Mouse (Mus musculus): ENCODE data around the gene Stx5a. TPM values are rescaled to one million over a fixed set of nuclear protein-coding genes. Genes with fewer than 3 reads are reported as not detected.
A peak's percentile ranks its signal among the peaks of the same experiment; 100 is the strongest.

Stx5a gene
- polyA plus RNA-seq, 1 experiment from 2014 or later, result 118 TPM

GRCm38 (mm10) chr19:8790171-8790570, 49.0 kb downstream of the Stx5a start:
- 83% methylated on average over 7 of the region's 7 CpGs for WGBS
- H3K4me3 ChIP-seq, result no peak overlapping the region
- H3K27me3 ChIP-seq, result no peaks in the 10 kb centered on the region
- peaks cover 12% of the 10 kb centered on the region for H3K4me1 ChIP-seq
- H3K4me2 ChIP-seq, result no peak overlapping the region
- H3K36me3 ChIP-seq (ENCODE audit: poor library complexity, severe bottlenecking), result peaks cover 38% of the 10 kb centered on the region
- no peak overlapping the region for H3K9ac ChIP-seq
- no peak overlapping the region for H3K27ac ChIP-seq
- H3K9me3 ChIP-seq (replicated peaks), result no peaks in the 10 kb centered on the region
- ATAC-seq, result no peak

- Histone ChIP-seq H3K9ac (peak within 1 kb of the TSS; percentile 77), H3K27ac (0 out of 2 replicates have a peak within 1 kb of the TSS, but pooled peaks have one; percentile 12), H3K36me3 (ENCODE audit: poor library complexity, severe bottlenecking) (peaks cover 32% of the 10 kb centered on the region), H3K4me2 (peak within 1 kb of the TSS; percentile 88), H3K4me1 (peaks cover 22% of the 10 kb centered on the region), H3K27me3 (peaks cover 4% of the 10 kb centered on the region; the same call in 1 of the 2 replicates), H3K9me3 (replicated peaks) (no peaks in the 10 kb centered on the region), H3K4me3 (peak within 1 kb of the TSS; percentile 62)
- ATAC-seq, result peak; percentile 72
- 2% methylated on average over 25 of the region's 25 CpGs for WGBS
Observed at GRCm38 (mm10) chr19:8798264-8798946, 57.2 kb downstream of the Stx5a start, which contains the start of gene Polr2g. Gene Polr2g (minus strand): TSS chr19:8798577.

GRCm38 (mm10) chr19:8798947-8799315, 57.7 kb downstream of the Stx5a start:
- H3K27me3 ChIP-seq, result peaks cover 4% of the 10 kb centered on the region; the same call in 1 of the 2 replicates
- no peak overlapping the region for H3K9ac ChIP-seq
- H3K36me3 ChIP-seq (ENCODE audit: poor library complexity, severe bottlenecking), result peaks cover 32% of the 10 kb centered on the region
- H3K4me2 ChIP-seq, result peak overlapping the region; percentile 88; the same call in 1 of the 2 replicates
- peaks cover 22% of the 10 kb centered on the region for H3K4me1 ChIP-seq
- no peaks in the 10 kb centered on the region for H3K9me3 ChIP-seq (replicated peaks)
- no peak for ATAC-seq
- H3K27ac ChIP-seq, result no peak overlapping the region
- H3K4me3 ChIP-seq, result peak overlapping the region; percentile 62; the same call in 1 of the 2 replicates

GRCm38 (mm10) chr19:8802130-8802821, 61.1 kb downstream of the Stx5a start, which contains the start of gene Zbtb3:
Gene Zbtb3 (plus strand): TSS chr19:8802555.
- peak; percentile 98 for ATAC-seq
- H3K9me3 ChIP-seq (replicated peaks), result no peaks in the 10 kb centered on the region

GRCm38 (mm10) chr19:8803204-8803780, 62.1 kb downstream of the Stx5a start:
- Histone ChIP-seq H3K27ac (peak overlapping the region; percentile 94), H3K36me3 (ENCODE audit: poor library complexity, severe bottlenecking) (peaks cover 51% of the 10 kb centered on the region), H3K9me3 (replicated peaks) (no peaks in the 10 kb centered on the region), H3K4me3 (peak overlapping the region; percentile 63; the same call in 1 of the 2 replicates), H3K4me1 (peaks cover 12% of the 10 kb centered on the region), H3K4me2 (peak overlapping the region; percentile 69), H3K9ac (peak overlapping the region; percentile 34; the same call in 1 of the 2 replicates), H3K27me3 (peaks cover 4% of the 10 kb centered on the region; the same call in 1 of the 2 replicates)
- no peak for ATAC-seq
- WGBS, result 91% methylated on average over 9 of the region's 9 CpGs

More at GRCm38 (mm10) chr19:8802130-8802821, 61.1 kb downstream of the Stx5a start, which contains the start of gene Zbtb3:
- Histone ChIP-seq H3K4me1 (peaks cover 19% of the 10 kb centered on the region), H3K27me3 (peaks cover 4% of the 10 kb centered on the region; the same call in 1 of the 2 replicates), H3K36me3 (ENCODE audit: poor library complexity, severe bottlenecking) (peaks cover 40% of the 10 kb centered on the region), H3K27ac (peak within 1 kb of the TSS; percentile 94), H3K4me3 (peak within 1 kb of the TSS; percentile 63), H3K4me2 (peak within 1 kb of the TSS; percentile 69), H3K9ac (peak within 1 kb of the TSS; percentile 61)
- under 1% methylated on average over 30 of the region's 30 CpGs for WGBS

- 94% methylated on average over 11 of the region's 11 CpGs for WGBS
- H3K4me2 ChIP-seq, result no peak overlapping the region
- no peaks in the 10 kb centered on the region for H3K9me3 ChIP-seq (replicated peaks)
- H3K27ac ChIP-seq, result no peak overlapping the region; the same call in 1 of the 2 replicates
- H3K4me3 ChIP-seq, result no peak overlapping the region
- peaks cover 58% of the 10 kb centered on the region for H3K36me3 ChIP-seq (ENCODE audit: poor library complexity, severe bottlenecking)
- no peak for ATAC-seq
- peaks cover 12% of the 10 kb centered on the region for H3K4me1 ChIP-seq
- H3K9ac ChIP-seq, result no peak overlapping the region
- peaks cover 4% of the 10 kb centered on the region; the same call in 1 of the 2 replicates for H3K27me3 ChIP-seq
Observed at GRCm38 (mm10) chr19:8803879-8804660, 62.9 kb downstream of the Stx5a start.

Small RNA genes within 50 kb of the gene (microRNA-seq; reads per million reads assigned to microRNA genes)
- not detected for gene Mir6992

Other genes with a start within 250 kb of the Stx5a start
- 1.3 and 1.6 TPM in 2 replicates for gene Slc22a8, start 150.2 kb upstream of the Stx5a start, polyA plus RNA-seq (2015; fragmentation: Nextera tagmentation; extraction: Ambion mirVana)
- 1.6 and 3.2 TPM in 2 replicates for gene Slc22a6, start 123.4 kb upstream of the Stx5a start, polyA plus RNA-seq (2015; fragmentation: Nextera tagmentation; extraction: Ambion mirVana)
- gene Chrm1, start 77.6 kb upstream of the Stx5a start, polyA plus RNA-seq (2015; fragmentation: Nextera tagmentation; extraction: Ambion mirVana), result 0.94 and 1.3 TPM in 2 replicates
- gene Slc3a2, start 18.0 kb upstream of the Stx5a start, polyA plus RNA-seq (2015; fragmentation: Nextera tagmentation; extraction: Ambion mirVana), result 135 and 143 TPM in 2 replicates
- 92.0 and 97.4 TPM in 2 replicates for gene Wdr74, start 5.6 kb upstream of the Stx5a start, polyA plus RNA-seq (2015; fragmentation: Nextera tagmentation; extraction: Ambion mirVana)
- gene 1700092M07Rik, start 695 bp upstream of the Stx5a start, polyA plus RNA-seq (2015; fragmentation: Nextera tagmentation; extraction: Ambion mirVana), result 1.9 and 3.7 TPM in 2 replicates
- gene Nxf1, start 15.7 kb downstream of the Stx5a start, polyA plus RNA-seq (2015; fragmentation: Nextera tagmentation; extraction: Ambion mirVana), result 194 and 211 TPM in 2 replicates
- 260 and 261 TPM in 2 replicates for gene Tmem223, start 29.6 kb downstream of the Stx5a start, polyA plus RNA-seq (2015; fragmentation: Nextera tagmentation; extraction: Ambion mirVana)
- 35.9 and 36.5 TPM in 2 replicates for gene Tmem179b, start 33.1 kb downstream of the Stx5a start, polyA plus RNA-seq (2015; fragmentation: Nextera tagmentation; extraction: Ambion mirVana)
- gene Taf6l, start 45.0 kb downstream of the Stx5a start, polyA plus RNA-seq (2015; fragmentation: Nextera tagmentation; extraction: Ambion mirVana), result 30.1 and 33.0 TPM in 2 replicates
- 174 and 190 TPM in 2 replicates for gene Polr2g, start 57.2 kb downstream of the Stx5a start, polyA plus RNA-seq (2015; fragmentation: Nextera tagmentation; extraction: Ambion mirVana)
- 7.9 and 8.5 TPM in 2 replicates for gene Zbtb3, start 61.1 kb downstream of the Stx5a start, polyA plus RNA-seq (2015; fragmentation: Nextera tagmentation; extraction: Ambion mirVana)
- gene Ttc9c, start 77.9 kb downstream of the Stx5a start, polyA plus RNA-seq (2015; fragmentation: Nextera tagmentation; extraction: Ambion mirVana), result 86.1 and 89.1 TPM in 2 replicates
- 6.4 and 6.8 TPM in 2 replicates for gene Hnrnpul2, start 78.6 kb downstream of the Stx5a start, polyA plus RNA-seq (2015; fragmentation: Nextera tagmentation; extraction: Ambion mirVana)
- not detected in 2 replicates for gene AC129217.1, start 88.4 kb downstream of the Stx5a start, polyA plus RNA-seq (2015; fragmentation: Nextera tagmentation; extraction: Ambion mirVana)
- gene Bscl2, start 96.1 kb downstream of the Stx5a start, polyA plus RNA-seq (2015; fragmentation: Nextera tagmentation; extraction: Ambion mirVana), result 66.9 and 72.1 TPM in 2 replicates
- 198 and 204 TPM in 2 replicates for gene Gng3, start 97.8 kb downstream of the Stx5a start, polyA plus RNA-seq (2015; fragmentation: Nextera tagmentation; extraction: Ambion mirVana)
- gene Lrrn4cl, start 109.4 kb downstream of the Stx5a start, polyA plus RNA-seq (2015; fragmentation: Nextera tagmentation; extraction: Ambion mirVana), result 0.28 and 0.39 TPM in 2 replicates
- 188 and 194 TPM in 2 replicates for gene Ubxn1, start 130.1 kb downstream of the Stx5a start, polyA plus RNA-seq (2015; fragmentation: Nextera tagmentation; extraction: Ambion mirVana)
- 61.8 and 64.6 TPM in 2 replicates for gene Uqcc3, start 139.5 kb downstream of the Stx5a start, polyA plus RNA-seq (2015; fragmentation: Nextera tagmentation; extraction: Ambion mirVana)
- 73.6 and 85.7 TPM in 2 replicates for gene Lbhd1, start 142.3 kb downstream of the Stx5a start, polyA plus RNA-seq (2015; fragmentation: Nextera tagmentation; extraction: Ambion mirVana)
- gene Gm49403, start 142.5 kb downstream of the Stx5a start, polyA plus RNA-seq (2015; fragmentation: Nextera tagmentation; extraction: Ambion mirVana), result not detected in 2 replicates
- 92.5 and 97.7 TPM in 2 replicates for gene 1810009A15Rik, start 147.4 kb downstream of the Stx5a start, polyA plus RNA-seq (2015; fragmentation: Nextera tagmentation; extraction: Ambion mirVana)
- gene Gm49416, start 147.5 kb downstream of the Stx5a start, polyA plus RNA-seq (2015; fragmentation: Nextera tagmentation; extraction: Ambion mirVana), result not detected in 2 replicates
- 37.9 and 44.5 TPM in 2 replicates for gene Ints5, start 151.6 kb downstream of the Stx5a start, polyA plus RNA-seq (2015; fragmentation: Nextera tagmentation; extraction: Ambion mirVana)
- gene Ganab, start 156.7 kb downstream of the Stx5a start, polyA plus RNA-seq (2015; fragmentation: Nextera tagmentation; extraction: Ambion mirVana), result 83.6 and 91.5 TPM in 2 replicates
- gene B3gat3, start 179.0 kb downstream of the Stx5a start, polyA plus RNA-seq (2015; fragmentation: Nextera tagmentation; extraction: Ambion mirVana), result 66.4 and 69.5 TPM in 2 replicates
- gene Rom1, start 187.9 kb downstream of the Stx5a start, polyA plus RNA-seq (2015; fragmentation: Nextera tagmentation; extraction: Ambion mirVana), result 1.2 and 1.3 TPM in 2 replicates
- 8.9 and 9.6 TPM in 2 replicates for gene Eml3, start 188.1 kb downstream of the Stx5a start, polyA plus RNA-seq (2015; fragmentation: Nextera tagmentation; extraction: Ambion mirVana)
- gene Mta2, start 200.5 kb downstream of the Stx5a start, polyA plus RNA-seq (2015; fragmentation: Nextera tagmentation; extraction: Ambion mirVana), result 178 and 180 TPM in 2 replicates
- 35.3 and 36.7 TPM in 2 replicates for gene Tut1, start 212.4 kb downstream of the Stx5a start, polyA plus RNA-seq (2015; fragmentation: Nextera tagmentation; extraction: Ambion mirVana)
- gene Eef1g, start 225.6 kb downstream of the Stx5a start, polyA plus RNA-seq (2015; fragmentation: Nextera tagmentation; extraction: Ambion mirVana), result 369 and 373 TPM in 2 replicates
- gene Ahnak, start 247.9 kb downstream of the Stx5a start, polyA plus RNA-seq (2015; fragmentation: Nextera tagmentation; extraction: Ambion mirVana), result 2.8 and 3.0 TPM in 2 replicates

Data from forebrain, embryonic 13.5 days (tissue).